Mouse (Mus musculus): ENCODE results near the gene Gm34653. TPM values are rescaled to one million over a fixed set of nuclear protein-coding genes. Genes with fewer than 3 reads are reported as not detected.
"Not testable (repeated sequence)": the region's sequence is repeated elsewhere in the genome, so short reads cannot be mapped to it uniquely, and the experiment has no call there.

Gm34653 gene
- polyA plus RNA-seq (2016; fragmentation: Nextera tagmentation; extraction: Ambion mirVana): not detected in 2 replicates

DNA sequence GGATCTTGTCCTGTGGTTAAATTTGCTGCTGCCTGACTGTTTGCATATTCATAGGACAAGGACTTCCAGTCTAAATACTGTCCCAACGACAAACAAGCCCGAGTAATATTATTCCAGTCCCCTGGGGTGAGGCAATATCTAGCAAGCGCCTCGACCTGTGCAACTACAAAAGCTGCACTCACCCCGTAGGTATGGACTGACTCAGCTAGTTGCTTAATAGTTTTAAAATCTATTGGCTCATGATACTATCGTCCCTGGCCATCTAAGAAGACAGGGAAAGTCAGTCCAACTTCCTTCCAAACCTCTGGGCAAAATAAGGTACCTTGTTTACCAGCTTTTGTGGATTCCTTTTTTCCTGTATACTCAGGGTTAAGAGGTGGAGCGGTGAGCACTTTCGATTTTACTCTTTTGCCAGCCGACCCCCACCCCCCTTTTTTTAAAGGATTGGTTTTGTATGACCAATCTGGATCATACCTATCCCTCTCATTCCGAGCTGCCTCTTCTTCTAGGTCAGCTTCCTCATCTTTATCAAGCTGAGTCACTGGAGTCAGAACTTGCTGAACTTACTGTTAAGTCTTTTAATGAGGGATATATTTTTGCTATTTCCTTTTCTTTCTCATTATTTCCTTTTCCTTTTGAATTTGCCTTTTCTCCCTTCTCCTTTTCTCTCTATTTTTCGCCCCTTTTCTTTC, at the start of gene Gm34653:
Gene Gm34653 (plus strand): TSS at position 242 of the 692 bp plus-strand sequence.
- not testable (repeated sequence) for H3K27ac ChIP-seq (replicated peaks); H3K4me3 ChIP-seq; H3K4me1 ChIP-seq; H3K27me3 ChIP-seq (ENCODE audit: low read depth, poor library complexity, severe bottlenecking); DNase-seq (ENCODE audit: low spot score); H3K36me3 ChIP-seq
- H3K9me3 ChIP-seq (replicated peaks): peaks cover 14% of the 10 kb centered on the region; the same call in 1 of the 2 replicates
- WGBS: 77% methylated on average over 11 of the region's 11 CpGs

DNA sequence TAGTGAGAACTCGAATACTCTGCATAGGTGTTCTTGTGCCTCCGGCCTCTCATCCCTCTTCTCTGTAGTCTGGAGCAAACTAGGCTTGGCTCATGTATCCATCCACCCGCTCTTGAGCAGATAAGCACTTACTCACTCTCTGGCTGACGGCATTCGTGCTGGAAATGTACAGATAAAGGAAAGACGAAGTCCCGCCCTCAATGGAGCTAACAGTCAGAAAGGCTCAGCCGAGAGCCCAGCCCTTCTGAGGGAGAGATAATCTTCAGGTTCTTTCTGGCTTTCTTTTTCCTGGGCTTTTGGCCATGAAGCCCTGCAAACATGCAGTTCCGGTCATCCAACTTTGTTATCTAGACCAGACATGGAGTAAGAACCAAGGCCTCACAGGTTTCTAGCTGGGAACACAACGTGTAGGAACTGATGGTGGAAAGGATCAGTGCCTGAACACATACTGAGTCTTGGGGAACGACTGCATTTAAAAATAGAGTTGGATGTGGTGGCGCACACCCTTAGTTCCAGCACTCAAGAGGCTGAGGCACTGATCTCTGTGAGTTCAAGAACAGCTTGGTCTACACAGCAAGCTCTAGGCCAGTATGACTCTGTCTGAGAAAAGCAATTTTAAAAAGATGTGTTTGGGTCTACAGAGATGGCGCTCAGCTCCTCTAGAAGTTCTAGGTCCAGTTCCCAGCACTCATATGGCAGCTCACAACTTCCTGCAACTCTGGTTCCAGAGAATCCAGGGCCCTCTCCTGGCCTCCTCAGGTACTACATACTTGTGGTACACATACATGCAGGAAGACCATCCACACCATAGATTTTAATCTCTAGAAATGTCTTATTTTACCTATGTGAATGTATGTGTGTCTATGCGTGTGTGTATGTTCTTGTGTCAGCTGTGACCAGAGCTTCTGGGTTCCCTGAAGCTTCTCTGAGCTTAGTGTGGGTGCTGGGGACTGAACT, 49.5 kb upstream of the Gm34653 start:
- Histone ChIP-seq H3K27ac (replicated peaks) (no peak overlapping the region), H3K9me3 (replicated peaks) (no peaks in the 10 kb centered on the region), H3K4me1 (no peaks in the 10 kb centered on the region), H3K4me3 (no peak overlapping the region), H3K36me3 (peaks cover 88% of the 10 kb centered on the region), H3K27me3 (ENCODE audit: low read depth, poor library complexity, severe bottlenecking) (no peaks in the 10 kb centered on the region)
- no peak for DNase-seq (ENCODE audit: low spot score)
- WGBS: 92% methylated on average over 14 of the region's 14 CpGs

DNA sequence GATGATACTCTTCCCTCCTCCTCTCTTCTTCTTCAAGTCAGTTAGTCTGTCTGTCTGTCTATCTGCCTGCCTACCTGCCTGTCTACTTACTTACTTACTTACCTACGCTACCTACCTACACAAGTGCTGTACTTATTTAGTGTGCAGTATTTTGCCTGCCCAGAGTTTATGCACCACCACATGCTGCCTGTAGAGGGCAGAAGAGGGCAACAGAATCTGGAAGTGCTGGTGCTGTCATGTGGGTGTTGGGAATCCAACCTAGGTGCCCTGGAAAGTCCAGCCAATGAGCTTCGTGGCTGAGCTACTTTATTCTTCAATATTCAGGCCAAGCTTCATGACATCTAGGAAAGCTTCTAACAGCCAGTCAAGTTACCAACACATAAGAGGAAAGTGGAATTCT, 48.7 kb upstream of the Gm34653 start:
- Histone ChIP-seq H3K27me3 (ENCODE audit: low read depth, poor library complexity, severe bottlenecking) (no peaks in the 10 kb centered on the region), H3K4me3 (no peak overlapping the region), H3K9me3 (replicated peaks) (no peaks in the 10 kb centered on the region), H3K36me3 (peaks cover 88% of the 10 kb centered on the region), H3K27ac (replicated peaks) (no peak overlapping the region), H3K4me1 (no peaks in the 10 kb centered on the region)
- peak; percentile 41 for DNase-seq (ENCODE audit: low spot score)
- WGBS: 79% methylated on average over 2 of the region's 2 CpGs

DNA sequence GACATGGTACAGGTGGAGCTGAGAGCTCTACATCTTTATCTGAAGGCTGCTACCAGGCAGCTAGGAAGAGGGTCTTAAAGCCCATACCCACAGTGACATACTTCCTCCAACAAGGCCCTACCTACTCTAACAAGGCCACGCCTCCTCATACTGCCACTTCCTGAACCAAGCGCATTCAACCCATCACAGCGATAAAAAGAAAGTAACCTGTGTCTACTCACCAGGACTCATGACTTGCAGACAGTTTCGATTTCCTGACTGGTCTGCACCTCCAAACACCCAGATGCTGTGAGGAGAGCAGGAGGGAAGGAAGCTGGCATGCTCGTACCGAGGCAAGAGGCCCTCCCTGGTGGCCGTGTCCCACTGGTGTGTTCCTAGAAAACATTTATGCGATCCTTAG, 42.5 kb upstream of the Gm34653 start:
- Histone ChIP-seq H3K36me3 (peaks cover 60% of the 10 kb centered on the region), H3K27ac (replicated peaks) (no peak overlapping the region), H3K9me3 (replicated peaks) (no peaks in the 10 kb centered on the region), H3K4me3 (no peak overlapping the region), H3K27me3 (ENCODE audit: low read depth, poor library complexity, severe bottlenecking) (no peaks in the 10 kb centered on the region), H3K4me1 (no peaks in the 10 kb centered on the region)
- 91% methylated on average over 8 of the region's 8 CpGs for WGBS
- no peak for DNase-seq (ENCODE audit: low spot score)

DNA sequence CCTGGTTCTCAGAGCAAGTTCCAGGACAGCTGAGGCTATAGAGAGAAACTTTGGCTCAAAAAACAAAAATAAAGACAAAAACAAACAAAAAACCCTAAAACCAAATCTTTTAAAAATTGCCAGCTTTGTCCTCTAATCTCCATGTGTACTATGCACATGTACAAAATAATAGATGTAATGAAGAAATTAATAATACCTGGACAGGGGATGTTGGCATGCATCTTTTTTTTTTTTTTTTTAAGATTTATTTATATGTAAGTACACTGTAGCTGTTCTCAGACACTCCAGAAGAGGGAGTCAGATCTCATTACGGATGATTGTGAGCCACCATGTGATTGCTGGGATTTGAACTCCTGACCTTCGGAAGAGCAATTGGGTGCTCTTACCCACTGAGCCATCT, 40.3 kb upstream of the Gm34653 start:
- not testable (repeated sequence) for DNase-seq (ENCODE audit: low spot score); H3K4me1 ChIP-seq; H3K9me3 ChIP-seq (replicated peaks); H3K4me3 ChIP-seq; H3K27ac ChIP-seq (replicated peaks); H3K27me3 ChIP-seq (ENCODE audit: low read depth, poor library complexity, severe bottlenecking)
- WGBS: 88% methylated on average over 2 of the region's 2 CpGs
- H3K36me3 ChIP-seq: peaks cover 63% of the 10 kb centered on the region

DNA sequence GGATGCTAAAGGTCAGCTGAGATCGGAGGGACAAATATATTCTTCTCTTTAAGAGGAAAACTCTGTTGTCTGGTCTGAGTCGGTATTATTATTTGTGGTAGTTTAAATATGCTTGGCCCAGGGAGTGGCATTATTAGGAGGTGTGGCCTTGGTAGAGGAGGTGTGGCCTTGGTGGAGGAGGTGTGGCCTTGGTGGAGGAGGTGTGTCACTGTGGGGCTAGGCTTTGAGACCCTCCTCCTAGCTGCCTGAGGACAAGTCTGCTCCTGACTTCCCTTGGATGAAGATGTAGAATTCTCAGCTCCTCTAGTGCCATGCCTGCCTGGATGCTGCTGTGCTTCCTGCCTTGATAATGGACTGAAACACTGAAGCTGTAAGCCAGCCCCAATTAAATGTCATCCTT, 38.3 kb upstream of the Gm34653 start:
- no peaks in the 10 kb centered on the region for H3K9me3 ChIP-seq (replicated peaks)
- no peak overlapping the region for H3K4me3 ChIP-seq
- H3K27me3 ChIP-seq (ENCODE audit: low read depth, poor library complexity, severe bottlenecking): no peaks in the 10 kb centered on the region
- H3K4me1 ChIP-seq: peaks cover 10% of the 10 kb centered on the region
- peaks cover 47% of the 10 kb centered on the region for H3K36me3 ChIP-seq
- no peak overlapping the region for H3K27ac ChIP-seq (replicated peaks)
- DNase-seq (ENCODE audit: low spot score): no peak
- 92% methylated on average over 2 of the region's 2 CpGs for WGBS

DNA sequence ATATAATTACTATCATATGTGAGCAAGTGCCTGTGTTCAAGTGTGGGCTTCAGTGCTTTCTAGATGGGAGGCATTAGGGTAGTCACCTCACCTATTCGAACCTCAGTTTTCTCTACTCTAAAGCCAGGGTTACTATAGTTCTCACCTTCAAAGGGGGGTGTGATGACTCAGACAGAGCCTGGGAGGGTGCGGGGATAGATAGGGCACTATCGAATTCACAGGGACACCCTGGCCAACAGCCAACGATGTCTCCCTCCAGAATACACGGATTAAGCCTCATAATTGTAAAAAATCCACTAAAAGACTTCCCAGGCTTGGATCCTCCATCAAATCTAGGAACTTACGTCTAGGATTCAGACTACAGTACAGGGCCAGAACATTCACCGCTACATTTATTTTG, 37.4 kb upstream of the Gm34653 start:
- Histone ChIP-seq H3K4me1 (peaks cover 18% of the 10 kb centered on the region), H3K27me3 (ENCODE audit: low read depth, poor library complexity, severe bottlenecking) (no peaks in the 10 kb centered on the region), H3K4me3 (no peak overlapping the region), H3K27ac (replicated peaks) (no peak overlapping the region), H3K9me3 (replicated peaks) (no peaks in the 10 kb centered on the region), H3K36me3 (peaks cover 40% of the 10 kb centered on the region)
- 95% methylated on average over 7 of the region's 7 CpGs for WGBS
- DNase-seq (ENCODE audit: low spot score): no peak

DNA sequence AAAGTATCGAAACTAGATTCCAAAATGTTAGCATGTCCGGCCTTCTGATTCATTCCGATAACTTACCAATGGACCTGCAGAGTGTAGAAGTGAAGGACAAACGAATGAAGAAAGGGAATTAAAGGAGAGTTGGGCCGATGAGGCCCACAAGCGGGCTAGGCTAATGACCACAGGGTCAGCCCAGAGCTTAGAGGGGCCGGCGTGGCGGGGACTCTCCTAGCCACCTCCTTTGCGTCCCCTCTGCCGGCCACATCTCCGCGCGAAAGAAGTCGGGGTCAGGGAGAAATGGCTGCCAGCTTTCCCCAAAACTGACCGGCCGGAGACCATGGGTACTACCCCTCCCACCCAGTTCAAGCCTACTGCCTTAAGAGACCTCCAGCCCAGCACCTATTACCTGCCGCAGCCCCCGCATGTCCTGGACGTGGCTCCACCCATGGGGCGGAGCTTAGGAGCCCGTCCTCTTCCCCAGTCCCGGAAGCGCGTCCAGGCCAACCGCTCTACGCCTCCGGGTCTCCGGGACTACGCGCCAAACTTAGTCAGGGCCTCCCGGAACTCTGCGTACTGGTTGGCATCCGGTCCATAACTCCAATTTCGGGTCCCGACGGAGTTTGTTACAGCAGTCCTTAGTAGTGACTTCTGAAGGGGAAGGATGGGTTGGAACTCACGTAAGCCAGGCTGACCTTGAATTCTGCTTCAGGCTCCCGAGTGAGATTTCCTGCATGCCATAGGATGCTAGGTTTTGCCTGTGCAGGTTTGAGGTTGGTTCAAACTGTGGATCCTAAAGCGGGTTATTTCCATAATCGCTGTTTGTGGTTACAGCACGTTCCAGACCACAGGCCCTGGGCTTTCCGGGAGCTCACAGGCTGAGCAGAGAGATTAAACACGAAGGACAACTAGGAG, 33.2 kb upstream of the Gm34653 start, which contains the start of gene Rabepk:
Gene Rabepk (minus strand): TSS at position 556 of the 900 bp plus-strand sequence.
- WGBS: 5% methylated on average over 44 of the region's 44 CpGs

DNA sequence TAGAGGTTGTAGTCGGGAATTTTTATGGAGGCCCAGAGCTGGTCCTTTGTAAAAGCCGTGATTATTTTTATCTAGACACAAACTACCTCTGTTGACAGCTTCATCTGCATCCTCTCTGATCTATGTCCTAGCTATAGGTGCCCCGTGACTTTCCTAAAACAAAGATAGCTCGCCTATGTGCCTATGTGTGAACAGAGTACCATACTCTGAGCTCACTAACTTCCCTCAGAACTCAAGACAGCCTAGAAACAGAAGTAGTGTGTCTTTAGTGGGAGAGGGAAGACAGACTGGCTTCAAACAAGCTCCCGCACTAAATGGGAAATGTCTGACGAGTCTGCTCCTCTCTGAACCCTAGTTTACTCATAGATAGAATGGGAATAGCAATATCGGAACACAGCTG, 32.4 kb upstream of the Gm34653 start:
- Histone ChIP-seq H3K9me3 (replicated peaks) (no peaks in the 10 kb centered on the region), H3K27ac (replicated peaks) (no peak overlapping the region), H3K4me3 (peak overlapping the region; percentile 81), H3K4me1 (peaks cover 31% of the 10 kb centered on the region), H3K36me3 (peaks cover 32% of the 10 kb centered on the region), H3K27me3 (ENCODE audit: low read depth, poor library complexity, severe bottlenecking) (no peaks in the 10 kb centered on the region)
- WGBS: 81% methylated on average over 7 of the region's 7 CpGs
- no peak for DNase-seq (ENCODE audit: low spot score)

More for the DNA sequence above, 33.2 kb upstream of the Gm34653 start, which contains the start of gene Rabepk:
- no peaks in the 10 kb centered on the region for H3K27me3 ChIP-seq (ENCODE audit: low read depth, poor library complexity, severe bottlenecking)
- H3K9me3 ChIP-seq (replicated peaks): no peaks in the 10 kb centered on the region
- H3K4me1 ChIP-seq: peaks cover 31% of the 10 kb centered on the region
- H3K27ac ChIP-seq (replicated peaks): peak within 1 kb of the TSS; percentile 82
- DNase-seq (ENCODE audit: low spot score): peak; percentile 79
- H3K4me3 ChIP-seq: peak within 1 kb of the TSS; percentile 81
- H3K36me3 ChIP-seq: peaks cover 32% of the 10 kb centered on the region

DNA sequence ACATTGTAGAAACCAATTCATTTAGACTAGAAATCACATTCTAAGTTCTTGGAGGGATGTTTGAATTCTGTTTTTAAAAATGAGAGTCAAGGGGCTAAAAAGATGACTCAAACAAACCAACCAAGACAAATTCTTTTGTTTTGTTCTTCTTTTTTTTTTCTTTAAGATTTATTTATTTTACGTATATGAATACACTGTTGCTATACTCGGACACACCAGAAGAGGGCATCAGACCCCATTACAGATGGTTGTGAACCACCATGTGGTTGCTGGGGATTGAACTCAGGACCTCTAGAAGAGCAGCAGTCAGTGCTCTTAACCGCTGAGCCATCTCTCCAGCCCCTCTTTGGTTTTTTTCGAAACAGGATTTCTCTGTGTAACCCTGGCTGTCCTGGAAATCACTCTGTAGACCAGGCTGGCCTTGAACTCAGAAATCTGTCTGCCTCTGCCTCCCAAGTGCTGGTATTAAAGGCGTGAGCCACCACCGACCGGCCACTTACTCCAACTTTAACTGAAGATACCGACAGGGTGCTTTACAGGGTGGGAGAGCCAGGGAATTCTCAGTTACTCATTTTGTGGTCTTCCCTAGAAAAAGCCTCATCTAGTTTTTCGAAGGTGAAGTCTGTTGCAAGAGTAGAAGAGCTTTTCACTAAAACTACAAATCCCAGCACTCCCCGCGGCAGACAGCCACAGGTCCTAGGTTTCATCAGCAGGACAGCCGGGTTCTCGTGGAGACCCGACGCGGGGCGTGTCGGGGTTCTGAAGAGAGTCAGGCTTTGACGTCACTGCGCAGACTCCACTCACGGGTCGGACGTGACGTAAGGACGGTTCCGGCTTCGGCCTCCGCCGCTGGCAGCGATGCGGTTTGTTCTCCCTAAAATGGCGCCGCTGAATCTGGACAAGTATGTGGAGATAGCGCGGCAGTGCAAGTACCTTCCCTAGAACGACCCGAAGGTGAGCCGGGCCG, 31.0 kb upstream of the Gm34653 start:
- Histone ChIP-seq H3K27ac (replicated peaks) (peak overlapping the region; percentile 90), H3K4me1 (peaks cover 31% of the 10 kb centered on the region), H3K4me3 (peak overlapping the region; percentile 71), H3K9me3 (replicated peaks) (no peaks in the 10 kb centered on the region), H3K27me3 (ENCODE audit: low read depth, poor library complexity, severe bottlenecking) (no peaks in the 10 kb centered on the region), H3K36me3 (peaks cover 32% of the 10 kb centered on the region)
- peak; percentile 97 for DNase-seq (ENCODE audit: low spot score)
- 5% methylated on average over 39 of the region's 39 CpGs for WGBS

DNA sequence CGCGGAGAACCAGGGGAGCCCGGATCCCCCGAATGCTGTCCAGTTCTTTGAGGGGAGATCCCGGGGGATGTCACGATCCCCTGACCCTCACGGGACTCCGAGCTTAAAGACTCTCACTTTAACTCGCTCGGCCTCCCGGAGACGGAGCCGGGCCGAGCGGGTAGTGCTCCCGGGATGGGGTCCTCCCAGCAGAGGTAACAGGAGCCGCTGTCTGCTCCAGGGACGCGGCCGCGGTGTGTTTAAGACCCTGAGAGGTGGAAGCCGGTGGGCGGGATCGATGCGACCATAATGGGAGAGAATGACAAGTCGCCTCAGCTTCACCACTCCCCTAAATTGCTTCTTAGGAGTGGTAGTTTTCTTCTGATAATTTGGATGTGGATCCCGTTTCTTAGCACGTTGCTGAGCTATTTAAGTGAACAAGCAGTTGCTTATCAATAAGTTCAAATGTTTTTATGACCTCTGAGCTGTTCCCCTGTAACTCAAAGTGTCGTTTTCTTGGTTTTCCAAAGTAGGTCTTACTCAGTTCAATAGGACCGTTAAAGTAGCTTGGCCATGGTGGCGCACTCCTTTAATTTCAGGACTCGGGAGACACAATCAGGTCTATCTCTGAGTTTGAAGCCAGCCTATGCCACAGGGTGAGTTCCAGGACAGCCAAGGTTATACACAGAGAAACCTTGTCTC, 30.1 kb upstream of the Gm34653 start:
- H3K4me3 ChIP-seq: peak overlapping the region; percentile 71
- not testable (repeated sequence) for H3K27me3 ChIP-seq (ENCODE audit: low read depth, poor library complexity, severe bottlenecking); H3K9me3 ChIP-seq (replicated peaks)
- H3K4me1 ChIP-seq: peaks cover 31% of the 10 kb centered on the region
- peaks cover 38% of the 10 kb centered on the region for H3K36me3 ChIP-seq
- WGBS: under 1% methylated on average over 26 of the region's 32 CpGs
- H3K27ac ChIP-seq (replicated peaks): peak overlapping the region; percentile 90
- DNase-seq (ENCODE audit: low spot score): peak; percentile 27

All from midbrain, embryonic 10.5 days (tissue).